Mouse (Mus musculus): Measurements from ENCODE around the gene Cntn4. TPM values are rescaled to one million over a fixed set of nuclear protein-coding genes. Genes with fewer than 3 reads are reported as not detected.

Gene Cntn4
- polyA plus RNA-seq, 1 experiment, result not detected

DNA sequence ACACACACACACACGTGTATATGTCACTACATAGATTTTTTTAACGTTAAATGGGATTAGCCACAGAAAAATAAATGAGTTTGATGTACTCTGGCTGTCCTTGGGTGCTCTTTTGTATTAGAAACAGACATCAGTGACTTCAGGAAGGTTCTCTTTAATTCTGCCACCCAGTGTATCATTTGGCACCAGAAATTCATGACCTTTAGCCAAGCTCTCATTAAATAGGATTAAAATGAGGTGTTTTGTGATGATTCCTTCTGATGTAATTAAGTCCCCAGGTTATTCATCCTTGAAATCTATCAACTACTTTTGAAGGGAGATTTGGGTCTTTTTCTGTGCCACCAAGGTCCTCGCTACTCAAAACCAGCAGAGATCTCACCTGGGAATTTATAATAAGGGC is 763.8 kb downstream of the Cntn4 start:
- 0 out of 2 replicates have a peak, but pooled peaks cover 2% of the 10 kb centered on the region for H3K9me3 ChIP-seq (ENCODE audit: control insufficient read depth, low read length)
- no peaks in the 10 kb centered on the region for H3K27me3 ChIP-seq (ENCODE audit: control insufficient read depth)
- no peaks in the 10 kb centered on the region for H3K4me1 ChIP-seq (ENCODE audit: control insufficient read depth)
- H3K4me3 ChIP-seq (replicated peaks), result no peak overlapping the region
- TF ChIP-seq GATA1 (IDR thresholded peaks at IDR 0.05; ENCODE audit: low read length), result no peak
- no peak for TF ChIP-seq TAL1 (IDR thresholded peaks at IDR 0.05; ENCODE audit: low read length)
- H3K36me3 ChIP-seq (ENCODE audit: control insufficient read depth), result no peaks in the 10 kb centered on the region

GRCm38 (mm10) chr6:106454131-106454838 is 776.8 kb downstream of the Cntn4 start:
- Histone ChIP-seq H3K4me1 (ENCODE audit: control insufficient read depth) (no peaks in the 10 kb centered on the region), H3K4me3 (replicated peaks) (no peak overlapping the region), H3K9me3 (ENCODE audit: control insufficient read depth, low read length) (no peaks in the 10 kb centered on the region), H3K27me3 (ENCODE audit: control insufficient read depth) (no peaks in the 10 kb centered on the region), H3K36me3 (ENCODE audit: control insufficient read depth) (no peaks in the 10 kb centered on the region)
- TF ChIP-seq GATA1 (IDR thresholded peaks at IDR 0.05; ENCODE audit: low read length), result no peak
- TF ChIP-seq TAL1 (IDR thresholded peaks at IDR 0.05; ENCODE audit: low read length), result no peak

GRCm38 (mm10) chr6:106455616-106456015 is 778.2 kb downstream of the Cntn4 start:
- Histone ChIP-seq H3K27me3 (ENCODE audit: control insufficient read depth) (no peaks in the 10 kb centered on the region), H3K9me3 (ENCODE audit: control insufficient read depth, low read length) (no peaks in the 10 kb centered on the region), H3K36me3 (ENCODE audit: control insufficient read depth) (no peaks in the 10 kb centered on the region), H3K4me1 (ENCODE audit: control insufficient read depth) (no peaks in the 10 kb centered on the region), H3K4me3 (replicated peaks) (no peak overlapping the region)
- TF ChIP-seq GATA1 (IDR thresholded peaks at IDR 0.05; ENCODE audit: low read length), result no peak
- TF ChIP-seq TAL1 (IDR thresholded peaks at IDR 0.05; ENCODE audit: low read length), result no peak

DNA sequence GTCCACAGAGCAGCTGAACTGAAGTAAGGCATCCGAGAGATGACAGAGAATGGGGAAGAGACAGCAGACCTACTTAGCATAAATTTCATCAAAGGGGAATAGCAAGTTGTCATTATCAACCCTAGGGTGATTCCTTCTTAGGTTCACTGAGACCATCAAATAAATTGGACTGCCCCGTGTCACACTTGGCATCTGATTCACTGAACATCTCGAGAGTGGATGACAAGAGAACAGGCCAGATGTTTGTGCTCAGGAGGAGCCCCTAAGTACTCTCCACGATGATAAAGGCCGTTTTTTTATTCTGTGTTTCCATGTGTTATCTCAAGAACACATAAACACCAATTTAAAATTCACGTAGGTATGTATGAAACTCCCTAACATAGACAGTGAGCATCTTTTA is 780.7 kb downstream of the Cntn4 start:
- no peaks in the 10 kb centered on the region for H3K9me3 ChIP-seq (ENCODE audit: control insufficient read depth, low read length)
- H3K4me1 ChIP-seq (ENCODE audit: control insufficient read depth), result no peaks in the 10 kb centered on the region
- H3K4me3 ChIP-seq (replicated peaks), result no peak overlapping the region
- no peaks in the 10 kb centered on the region for H3K27me3 ChIP-seq (ENCODE audit: control insufficient read depth)
- H3K36me3 ChIP-seq (ENCODE audit: control insufficient read depth), result no peaks in the 10 kb centered on the region
- TF ChIP-seq GATA1 (IDR thresholded peaks at IDR 0.05; ENCODE audit: low read length) (no peak), TAL1 (IDR thresholded peaks at IDR 0.05; ENCODE audit: low read length) (no peak)

DNA sequence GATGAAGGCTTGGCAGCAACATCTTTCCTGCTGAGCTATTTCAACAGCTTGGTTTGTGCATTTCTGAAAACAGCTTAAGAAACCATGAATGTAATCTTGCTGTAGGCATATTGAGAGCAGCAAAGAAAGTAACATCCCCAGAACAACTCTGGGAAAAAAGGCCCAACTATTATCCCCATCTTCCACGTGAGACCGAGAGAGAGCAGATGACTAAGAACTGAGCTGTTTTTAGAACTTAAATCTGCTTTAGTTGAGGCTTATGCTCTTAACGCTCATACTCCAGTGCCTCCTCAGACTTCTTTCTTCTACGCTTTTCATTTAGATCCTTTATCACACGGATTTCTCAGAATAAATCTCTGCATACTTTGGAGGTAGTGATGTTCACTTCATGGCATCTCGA is 784.9 kb downstream of the Cntn4 start:
- Histone ChIP-seq H3K27me3 (ENCODE audit: control insufficient read depth) (no peaks in the 10 kb centered on the region), H3K4me1 (ENCODE audit: control insufficient read depth) (no peaks in the 10 kb centered on the region), H3K4me3 (replicated peaks) (no peak overlapping the region), H3K36me3 (ENCODE audit: control insufficient read depth) (no peaks in the 10 kb centered on the region), H3K9me3 (ENCODE audit: control insufficient read depth, low read length) (no peaks in the 10 kb centered on the region)
- TF ChIP-seq TAL1 (IDR thresholded peaks at IDR 0.05; ENCODE audit: low read length) (no peak), GATA1 (IDR thresholded peaks at IDR 0.05; ENCODE audit: low read length) (no peak)

- Histone ChIP-seq H3K27me3 (ENCODE audit: control insufficient read depth) (no peaks in the 10 kb centered on the region), H3K4me1 (ENCODE audit: control insufficient read depth) (no peaks in the 10 kb centered on the region), H3K4me3 (replicated peaks) (no peak overlapping the region), H3K9me3 (ENCODE audit: control insufficient read depth, low read length) (no peaks in the 10 kb centered on the region), H3K36me3 (ENCODE audit: control insufficient read depth) (no peaks in the 10 kb centered on the region)
- TF ChIP-seq TAL1 (IDR thresholded peaks at IDR 0.05; ENCODE audit: low read length) (no peak), GATA1 (IDR thresholded peaks at IDR 0.05; ENCODE audit: low read length) (no peak)
These were observed 786.4 kb downstream of the Cntn4 start for GRCm38 (mm10) chr6:106463857-106464256.

- Histone ChIP-seq H3K36me3 (ENCODE audit: control insufficient read depth) (no peaks in the 10 kb centered on the region), H3K4me3 (replicated peaks) (no peak overlapping the region), H3K4me1 (ENCODE audit: control insufficient read depth) (no peaks in the 10 kb centered on the region), H3K27me3 (ENCODE audit: control insufficient read depth) (no peaks in the 10 kb centered on the region), H3K9me3 (ENCODE audit: control insufficient read depth, low read length) (no peaks in the 10 kb centered on the region)
- TF ChIP-seq TAL1 (IDR thresholded peaks at IDR 0.05; ENCODE audit: low read length) (no peak), GATA1 (IDR thresholded peaks at IDR 0.05; ENCODE audit: low read length) (no peak)
These were observed 788.3 kb downstream of the Cntn4 start for GRCm38 (mm10) chr6:106465766-106466165.

- H3K27me3 ChIP-seq (ENCODE audit: control insufficient read depth), result no peaks in the 10 kb centered on the region
- H3K36me3 ChIP-seq (ENCODE audit: control insufficient read depth), result no peaks in the 10 kb centered on the region
- TF ChIP-seq TAL1 (IDR thresholded peaks at IDR 0.05; ENCODE audit: low read length), result no peak
- TF ChIP-seq GATA1 (IDR thresholded peaks at IDR 0.05; ENCODE audit: low read length), result no peak
- H3K4me3 ChIP-seq (replicated peaks), result no peak overlapping the region
- H3K4me1 ChIP-seq (ENCODE audit: control insufficient read depth), result no peaks in the 10 kb centered on the region
- no peaks in the 10 kb centered on the region for H3K9me3 ChIP-seq (ENCODE audit: control insufficient read depth, low read length)
These were observed 789.0 kb downstream of the Cntn4 start for GRCm38 (mm10) chr6:106466267-106467029.

- no peaks in the 10 kb centered on the region for H3K4me1 ChIP-seq (ENCODE audit: control insufficient read depth)
- no peaks in the 10 kb centered on the region for H3K9me3 ChIP-seq (ENCODE audit: control insufficient read depth, low read length)
- H3K27me3 ChIP-seq (ENCODE audit: control insufficient read depth), result no peaks in the 10 kb centered on the region
- H3K4me3 ChIP-seq (replicated peaks), result no peak overlapping the region
- H3K36me3 ChIP-seq (ENCODE audit: control insufficient read depth), result no peaks in the 10 kb centered on the region
- TF ChIP-seq GATA1 (IDR thresholded peaks at IDR 0.05; ENCODE audit: low read length) (no peak), TAL1 (IDR thresholded peaks at IDR 0.05; ENCODE audit: low read length) (no peak)
These were observed 794.6 kb downstream of the Cntn4 start for GRCm38 (mm10) chr6:106471840-106472608.
